Mouse (Mus musculus): Measurements from ENCODE around the gene Olfr769. TPM values are rescaled to one million over a fixed set of nuclear protein-coding genes. Genes with fewer than 3 reads are reported as not detected.

Olfr769 gene
- not detected for polyA plus RNA-seq (2014; fragmentation: Illumina TruSeq; extraction: RNeasy Lipid Tissue Mini Kit (QIAGEN cat#74804); ENCODE audit: low read depth, low replicate concordance)

GRCm38 (mm10) chr10:129117761-129118160 is at the start of gene Olfr769:
Olfr769 (minus strand) TSS chr10:129117861.

GRCm38 (mm10) chr10:129164651-129165050 is 47.0 kb upstream of the Olfr769 start, which contains the start of gene Olfr771:
Olfr771 (minus strand) TSS chr10:129164751.

GRCm38 (mm10) chr10:129138898-129139297 is 21.2 kb upstream of the Olfr769 start, which contains the start of gene Olfr770:
Olfr770 (minus strand) TSS chr10:129138998.

GRCm38 (mm10) chr10:129099275-129099674 is 18.4 kb downstream of the Olfr769 start, which contains the start of gene Olfr768:
Olfr768 (minus strand) TSS chr10:129099375.

GRCm38 (mm10) chr10:129082810-129083209 is 34.9 kb downstream of the Olfr769 start, which contains the start of gene Olfr767:
Olfr767 (minus strand) TSS chr10:129082910.

GRCm38 (mm10) chr10:129068877-129069276 is 48.8 kb downstream of the Olfr769 start, which contains the start of gene Olfr766-ps1:
Olfr766-ps1 (minus strand) TSS chr10:129068977.

Other genes with a start within 250 kb of the Olfr769 start
- gene Gdf11, start 226.1 kb downstream of the Olfr769 start, polyA plus RNA-seq (2014; fragmentation: Illumina TruSeq; extraction: RNeasy Lipid Tissue Mini Kit (QIAGEN cat#74804); ENCODE audit: low read depth, low replicate concordance) = 1.6 TPM
- 549 TPM for gene Cd63, start 216.9 kb downstream of the Olfr769 start, polyA plus RNA-seq (2014; fragmentation: Illumina TruSeq; extraction: RNeasy Lipid Tissue Mini Kit (QIAGEN cat#74804); ENCODE audit: low read depth, low replicate concordance)
- 16.9 TPM for gene Rdh5, start 195.0 kb downstream of the Olfr769 start, polyA plus RNA-seq (2014; fragmentation: Illumina TruSeq; extraction: RNeasy Lipid Tissue Mini Kit (QIAGEN cat#74804); ENCODE audit: low read depth, low replicate concordance)
- gene Bloc1s1, start 193.8 kb downstream of the Olfr769 start, polyA plus RNA-seq (2014; fragmentation: Illumina TruSeq; extraction: RNeasy Lipid Tissue Mini Kit (QIAGEN cat#74804); ENCODE audit: low read depth, low replicate concordance) = 277 TPM
- gene Itga7, start 184.0 kb downstream of the Olfr769 start, polyA plus RNA-seq (2014; fragmentation: Illumina TruSeq; extraction: RNeasy Lipid Tissue Mini Kit (QIAGEN cat#74804); ENCODE audit: low read depth, low replicate concordance) = 54.8 TPM
- gene Mettl7b, start 156.9 kb downstream of the Olfr769 start, polyA plus RNA-seq (2014; fragmentation: Illumina TruSeq; extraction: RNeasy Lipid Tissue Mini Kit (QIAGEN cat#74804); ENCODE audit: low read depth, low replicate concordance) = 4.7 TPM
- gene Olfr9, start 128.4 kb downstream of the Olfr769 start, polyA plus RNA-seq (2014; fragmentation: Illumina TruSeq; extraction: RNeasy Lipid Tissue Mini Kit (QIAGEN cat#74804); ENCODE audit: low read depth, low replicate concordance) = not detected
- gene Olfr763, start 107.1 kb downstream of the Olfr769 start, polyA plus RNA-seq (2014; fragmentation: Illumina TruSeq; extraction: RNeasy Lipid Tissue Mini Kit (QIAGEN cat#74804); ENCODE audit: low read depth, low replicate concordance) = not detected
- not detected for gene Olfr764-ps1, start 78.0 kb downstream of the Olfr769 start, polyA plus RNA-seq (2014; fragmentation: Illumina TruSeq; extraction: RNeasy Lipid Tissue Mini Kit (QIAGEN cat#74804); ENCODE audit: low read depth, low replicate concordance)
- not detected for gene Olfr765, start 67.9 kb downstream of the Olfr769 start, polyA plus RNA-seq (2014; fragmentation: Illumina TruSeq; extraction: RNeasy Lipid Tissue Mini Kit (QIAGEN cat#74804); ENCODE audit: low read depth, low replicate concordance)
- not detected for gene Olfr766-ps1, start 48.9 kb downstream of the Olfr769 start, polyA plus RNA-seq (2014; fragmentation: Illumina TruSeq; extraction: RNeasy Lipid Tissue Mini Kit (QIAGEN cat#74804); ENCODE audit: low read depth, low replicate concordance)
- gene Olfr767, start 35.0 kb downstream of the Olfr769 start, polyA plus RNA-seq (2014; fragmentation: Illumina TruSeq; extraction: RNeasy Lipid Tissue Mini Kit (QIAGEN cat#74804); ENCODE audit: low read depth, low replicate concordance) = not detected
- gene Olfr768, start 18.5 kb downstream of the Olfr769 start, polyA plus RNA-seq (2014; fragmentation: Illumina TruSeq; extraction: RNeasy Lipid Tissue Mini Kit (QIAGEN cat#74804); ENCODE audit: low read depth, low replicate concordance) = not detected
- not detected for gene Olfr770, start 21.1 kb upstream of the Olfr769 start, polyA plus RNA-seq (2014; fragmentation: Illumina TruSeq; extraction: RNeasy Lipid Tissue Mini Kit (QIAGEN cat#74804); ENCODE audit: low read depth, low replicate concordance)
- gene Olfr771, start 46.9 kb upstream of the Olfr769 start, polyA plus RNA-seq (2014; fragmentation: Illumina TruSeq; extraction: RNeasy Lipid Tissue Mini Kit (QIAGEN cat#74804); ENCODE audit: low read depth, low replicate concordance) = not detected
- gene Olfr772, start 60.1 kb upstream of the Olfr769 start, polyA plus RNA-seq (2014; fragmentation: Illumina TruSeq; extraction: RNeasy Lipid Tissue Mini Kit (QIAGEN cat#74804); ENCODE audit: low read depth, low replicate concordance) = not detected
- not detected for gene Olfr773, start 69.6 kb upstream of the Olfr769 start, polyA plus RNA-seq (2014; fragmentation: Illumina TruSeq; extraction: RNeasy Lipid Tissue Mini Kit (QIAGEN cat#74804); ENCODE audit: low read depth, low replicate concordance)
- not detected for gene Olfr774, start 118.3 kb upstream of the Olfr769 start, polyA plus RNA-seq (2014; fragmentation: Illumina TruSeq; extraction: RNeasy Lipid Tissue Mini Kit (QIAGEN cat#74804); ENCODE audit: low read depth, low replicate concordance)
- not detected for gene Olfr775, start 130.6 kb upstream of the Olfr769 start, polyA plus RNA-seq (2014; fragmentation: Illumina TruSeq; extraction: RNeasy Lipid Tissue Mini Kit (QIAGEN cat#74804); ENCODE audit: low read depth, low replicate concordance)
- gene Olfr776, start 141.3 kb upstream of the Olfr769 start, polyA plus RNA-seq (2014; fragmentation: Illumina TruSeq; extraction: RNeasy Lipid Tissue Mini Kit (QIAGEN cat#74804); ENCODE audit: low read depth, low replicate concordance) = not detected
- not detected for gene Olfr777, start 153.6 kb upstream of the Olfr769 start, polyA plus RNA-seq (2014; fragmentation: Illumina TruSeq; extraction: RNeasy Lipid Tissue Mini Kit (QIAGEN cat#74804); ENCODE audit: low read depth, low replicate concordance)
- gene Olfr780, start 200.3 kb upstream of the Olfr769 start, polyA plus RNA-seq (2014; fragmentation: Illumina TruSeq; extraction: RNeasy Lipid Tissue Mini Kit (QIAGEN cat#74804); ENCODE audit: low read depth, low replicate concordance) = not detected
- gene Olfr781, start 211.0 kb upstream of the Olfr769 start, polyA plus RNA-seq (2014; fragmentation: Illumina TruSeq; extraction: RNeasy Lipid Tissue Mini Kit (QIAGEN cat#74804); ENCODE audit: low read depth, low replicate concordance) = not detected
- gene Olfr782, start 231.0 kb upstream of the Olfr769 start, polyA plus RNA-seq (2014; fragmentation: Illumina TruSeq; extraction: RNeasy Lipid Tissue Mini Kit (QIAGEN cat#74804); ENCODE audit: low read depth, low replicate concordance) = not detected